Mouse (Mus musculus) ES-E14 (cell line): ENCODE measurements around the gene Blcap. TPM values are rescaled to one million over a fixed set of nuclear protein-coding genes. Genes with fewer than 3 reads are reported as not detected.
"Not testable (repeated sequence)": the region's sequence is repeated elsewhere in the genome, so short reads cannot be mapped to it uniquely, and the experiment has no call there.

Source experiments
- DNase-seq: peaks from one replicate; pipeline ENCODE4 v3.0.0-alpha.2; 2013; ENCODE audit warnings: low read depth, low spot score
- H3K27ac ChIP-seq: 2 replicates; pipeline ENCODE4 v1.5.1; 2012; ENCODE audit warnings: low read depth, mild to moderate bottlenecking, low read length, moderate library complexity, mixed read lengths; ENCODE audit not compliant: poor library complexity, insufficient read depth, severe bottlenecking
- H3K36me3 ChIP-seq: 2 replicates; pipeline ENCODE4 v1.6.1; 2012; ENCODE audit warnings: mild to moderate bottlenecking, low read length, moderate library complexity, mixed read lengths; ENCODE audit not compliant: control insufficient read depth, poor library complexity, insufficient read depth, severe bottlenecking
- H3K4me1 ChIP-seq, 2 experiments: fragments of 150-350 bp in 1 of 2; sonication (generic) in 1 of 2; 2 replicates each; pipeline ENCODE4 v1.6.1; 2012; ENCODE audit warnings: low read length in 2 of 2, mild to moderate bottlenecking in 1 of 2, mixed read lengths in 1 of 2; ENCODE audit not compliant: control insufficient read depth in 2 of 2, insufficient read depth in 2 of 2, poor library complexity in 1 of 2
- H3K4me3 ChIP-seq, 2 experiments: fragments of 150-350 bp in 1 of 2; sonication (generic) in 1 of 2; 2 replicates each; pipeline ENCODE4 v1.5.1; 2012; ENCODE audit warnings: low read length in 2 of 2, low read depth in 1 of 2, mild to moderate bottlenecking in 1 of 2, mixed read lengths in 1 of 2; ENCODE audit not compliant: insufficient read depth in 1 of 2, poor library complexity in 1 of 2, severe bottlenecking in 1 of 2
- H3K9ac ChIP-seq: 2 replicates; pipeline ENCODE4 v1.6.1; 2012; ENCODE audit warnings: low read depth, mild to moderate bottlenecking, low read length, mixed read lengths; ENCODE audit not compliant: poor library complexity, insufficient read depth, severe bottlenecking
- H3K9me3 ChIP-seq: fragments of 150-350 bp; sonication (generic); 2 replicates; pipeline ENCODE4 v1.6.1; 2012; ENCODE audit warnings: low read depth, mild to moderate bottlenecking, low read length; ENCODE audit not compliant: control insufficient read depth, insufficient read depth
- CHD2 ChIP-seq: IDR thresholded peaks from 2 replicates; pipeline ENCODE4 v1.6.1; 2014; ENCODE audit warnings: mild to moderate bottlenecking, low read depth, low read length, inconsistent platforms
- HCFC1 ChIP-seq: IDR thresholded peaks from 2 replicates; pipeline ENCODE4 v1.6.1; 2012; ENCODE audit warnings: low read length, inconsistent platforms, borderline replicate concordance; ENCODE audit not compliant: insufficient read depth
- MAFK ChIP-seq: IDR thresholded peaks from 2 replicates; pipeline ENCODE4 v1.6.1; 2014; ENCODE audit warnings: mild to moderate bottlenecking, low read depth, low read length, inconsistent platforms; ENCODE audit not compliant: insufficient read depth
- ZC3H11A ChIP-seq: IDR thresholded peaks from 2 replicates; pipeline ENCODE4 v1.6.1; 2012; ENCODE audit warnings: low read depth, mild to moderate bottlenecking, inconsistent platforms, low read length, borderline replicate concordance
- ZNF384 ChIP-seq: IDR thresholded peaks from 2 replicates; pipeline ENCODE4 v1.6.1; 2012; ENCODE audit warnings: low read depth, low read length, inconsistent platforms
- in situ Hi-C, 2 experiments: fragments of 600-800 bp; cut with MboI; formaldehyde crosslinking; loops; one replicate each; pipeline ENCODE4 v1.15.1; 2025; ENCODE audit warnings: low sequenced_read_pairs in 2 of 2, inconsistent platforms in 1 of 2; ENCODE audit not compliant: unreplicated experiment in 2 of 2
- total RNA-seq: library from RNA; depleted of rRNA; stranded (reverse); fragments of 300-350 nt; gene quantifications from 2 replicates; pipeline ENCODE4 v1.2.3, GENCODE M21; 2012

The Blcap gene
- total RNA-seq, 1 experiment: 42.4 TPM

DNA sequence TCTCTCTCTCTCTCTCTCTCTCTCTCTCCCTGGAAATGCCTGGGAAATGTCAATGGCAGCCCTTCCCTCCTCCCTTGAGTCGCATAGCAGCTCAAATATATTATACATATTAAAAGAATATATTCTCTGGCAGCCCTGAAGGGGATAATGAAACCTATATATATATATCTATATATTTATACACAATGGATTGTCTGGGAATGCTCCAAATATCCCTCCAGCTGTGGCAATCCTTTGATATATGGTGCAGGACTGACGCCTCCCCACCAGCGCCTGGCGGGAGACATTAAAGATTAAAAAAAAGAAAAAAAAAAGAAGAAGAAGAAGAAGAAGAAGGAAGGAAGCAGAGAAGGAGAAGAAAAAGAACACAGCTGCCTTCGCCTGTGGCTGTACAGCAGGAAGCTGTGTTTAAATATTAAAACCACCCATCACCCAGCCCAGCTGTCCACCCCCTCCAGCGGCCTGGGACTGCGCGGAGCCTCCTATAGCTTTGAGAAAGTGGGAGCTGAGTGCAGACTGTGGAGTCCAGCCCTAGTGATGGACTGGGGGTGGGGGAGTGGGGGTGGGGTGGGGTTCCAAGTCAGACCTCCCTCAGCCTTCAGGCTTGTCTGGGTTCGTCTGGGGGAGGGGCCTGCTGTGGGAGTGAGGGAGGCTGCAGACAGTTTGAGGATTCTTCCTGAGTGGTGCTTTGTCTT, 36.6 kb upstream of the Blcap start:
- no peak for TF ChIP-seq ZC3H11A
- no peak for TF ChIP-seq ZNF384
- no peak for TF ChIP-seq HCFC1
- TF ChIP-seq MAFK: no peak
- no peak for TF ChIP-seq CHD2
- H3K9me3 ChIP-seq: no peaks in the 10 kb centered on the region
- no peaks in the 10 kb centered on the region for H3K36me3 ChIP-seq
- H3K27ac ChIP-seq: no peak overlapping the region
- H3K9ac ChIP-seq: no peak overlapping the region
- DNase-seq: no peak
- peaks cover 0 to 4% of the 10 kb centered on the region in 2 experiments; a peak in 1 of 4 replicates for H3K4me1 ChIP-seq
- in situ Hi-C loops: loop anchor here (10.0 to 25.0 kb wide), 2 partner anchors 380 to 597 kb away; no protein-coding TSS in a partner anchor
- H3K4me3 ChIP-seq: no peak overlapping the region

GRCm38 (mm10) chr2:157605025-157605675, 34.1 kb upstream of the Blcap start:
- H3K4me3 ChIP-seq: no peak overlapping the region
- peak; percentile 53 for DNase-seq
- H3K9me3 ChIP-seq: no peaks in the 10 kb centered on the region
- H3K4me1 ChIP-seq: peaks cover 0 to 4% of the 10 kb centered on the region in 2 experiments; a peak in 1 of 4 replicates
- H3K36me3 ChIP-seq: no peaks in the 10 kb centered on the region
- H3K9ac ChIP-seq: no peak overlapping the region
- in situ Hi-C loops: loop anchor here (10.0 to 25.0 kb wide), 2 partner anchors 382 to 600 kb away; no protein-coding TSS in a partner anchor
- TF ChIP-seq CHD2: no peak
- no peak for TF ChIP-seq ZNF384
- TF ChIP-seq ZC3H11A: peak; percentile 94
- no peak for TF ChIP-seq HCFC1
- no peak for TF ChIP-seq MAFK
- no peak overlapping the region for H3K27ac ChIP-seq

DNA sequence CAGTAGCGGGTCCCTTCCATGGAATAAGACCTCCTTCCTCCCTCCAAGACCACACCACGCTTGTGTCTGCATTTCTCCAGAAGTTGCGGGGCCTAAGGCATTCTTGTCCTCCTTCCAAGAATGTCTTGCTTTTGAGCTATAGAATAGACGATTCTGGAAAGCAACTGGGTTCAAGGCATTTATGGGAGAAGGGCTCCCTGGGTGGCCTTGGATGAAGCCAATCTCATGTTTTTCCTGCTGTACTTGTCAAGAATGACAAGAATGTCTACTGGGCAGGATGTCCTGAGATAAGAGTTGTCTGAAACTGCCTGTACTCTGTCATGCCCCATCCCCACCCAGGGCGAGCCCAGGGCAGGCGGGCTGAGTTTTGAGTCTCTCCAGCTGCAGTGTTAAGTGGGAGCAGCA, 30.4 kb upstream of the Blcap start:
- no peak for DNase-seq
- Histone ChIP-seq H3K27ac (no peak overlapping the region), H3K9me3 (no peaks in the 10 kb centered on the region), H3K4me1 (no peaks in the 10 kb centered on the region), H3K9ac (no peak overlapping the region), H3K4me3 (no peak overlapping the region), H3K36me3 (no peaks in the 10 kb centered on the region)
- TF ChIP-seq HCFC1 (no peak), CHD2 (no peak), ZC3H11A (no peak), MAFK (no peak), ZNF384 (no peak)
- in situ Hi-C loops: loop anchor here (10.0 to 25.0 kb wide), 2 partner anchors 386 to 603 kb away; no protein-coding TSS in a partner anchor

- TF ChIP-seq ZNF384 (no peak; the same call in 1 of the 2 replicates), HCFC1 (no peak), CHD2 (no peak), MAFK (no peak), ZC3H11A (no peak)
- H3K4me1 ChIP-seq: no peaks in the 10 kb centered on the region
- in situ Hi-C loops: no loop called here
- H3K9ac ChIP-seq: peak overlapping the region; percentile 83
- H3K9me3 ChIP-seq: no peaks in the 10 kb centered on the region
- peak overlapping the region; percentile 71 to 83 for H3K4me3 ChIP-seq
- H3K36me3 ChIP-seq: peaks cover 4% of the 10 kb centered on the region; the same call in 1 of the 2 replicates
- DNase-seq: peak; percentile 81
- H3K27ac ChIP-seq: peak overlapping the region; percentile 11; the same call in 1 of the 2 replicates
Measured at GRCm38 (mm10) chr2:157596876-157597566, 25.9 kb upstream of the Blcap start.

- H3K4me3 ChIP-seq, H3K27ac ChIP-seq, DNase-seq, H3K4me1 ChIP-seq, H3K9me3 ChIP-seq, in situ Hi-C loops, H3K9ac ChIP-seq, H3K36me3 ChIP-seq: not testable (repeated sequence)
Measured at GRCm38 (mm10) chr2:157585351-157585750, 14.3 kb upstream of the Blcap start.
